Mouse (Mus musculus) hindbrain, embryonic 16.5 days (tissue): Measurements from ENCODE around the gene Kmt5a. TPM values are rescaled to one million over a fixed set of nuclear protein-coding genes. Genes with fewer than 3 reads are reported as not detected.
"Not testable (repeated sequence)": the region's sequence is repeated elsewhere in the genome, so short reads cannot be mapped to it uniquely, and the experiment has no call there.

ENCODE experiments used
- ATAC-seq: fragments of 200-750 bp; cut with Nextera tagmentation; 2 replicates; pipeline ENCODE4 v1.8.0; 2017; ENCODE audit warnings: moderate TSS enrichment, moderate library complexity
- H3K27ac ChIP-seq: fragments of 300-500 bp; sonication (generic); 2 replicates; pipeline ENCODE4 v1.5.1; 2014; ENCODE audit warnings: low read depth, mild to moderate bottlenecking, control low read depth, low read length, moderate library complexity
- H3K27me3 ChIP-seq: fragments of 300-500 bp; sonication (generic); replicated peaks from 2 replicates; pipeline ENCODE4 v1.6.1; 2014; ENCODE audit warnings: low read length; ENCODE audit not compliant: control insufficient read depth, insufficient read depth
- H3K36me3 ChIP-seq: fragments of 300-500 bp; sonication (generic); 2 replicates; pipeline ENCODE4 v1.6.1; 2014; ENCODE audit warnings: mild to moderate bottlenecking, low read length, moderate library complexity, mixed read lengths; ENCODE audit not compliant: control insufficient read depth, insufficient read depth
- H3K4me1 ChIP-seq: fragments of 300-500 bp; sonication (generic); 2 replicates; pipeline ENCODE4 v1.6.1; 2014; ENCODE audit warnings: low read depth, low read length; ENCODE audit not compliant: control insufficient read depth, insufficient read depth
- H3K4me2 ChIP-seq: fragments of 300-500 bp; sonication (generic); 2 replicates; pipeline ENCODE4 v1.6.1; 2014; ENCODE audit warnings: mild to moderate bottlenecking, low read length, control low read depth, moderate library complexity
- H3K4me3 ChIP-seq: fragments of 300-500 bp; sonication (generic); 2 replicates; pipeline ENCODE4 v1.5.1; 2014; ENCODE audit warnings: mild to moderate bottlenecking, low read length, control low read depth, moderate library complexity
- H3K9ac ChIP-seq: fragments of 300-500 bp; sonication (generic); 2 replicates; pipeline ENCODE4 v1.6.1; 2014; ENCODE audit warnings: low read depth, mild to moderate bottlenecking, control low read depth, low read length, moderate library complexity
- H3K9me3 ChIP-seq: fragments of 300-500 bp; sonication (generic); 2 replicates; pipeline ENCODE4 v1.6.1; 2014; ENCODE audit warnings: mild to moderate bottlenecking, low read length, moderate library complexity; ENCODE audit not compliant: control insufficient read depth
- WGBS: fragments of 180-500 bp; shearing (Covaris S2); extraction: QIAGEN DNeasy Blood & Tissue Kit; methylation state at CpG from one replicate; pipeline ENCODE4 v1.1.7; 2014; 5-methylcytosine and 5-hydroxymethylcytosine counted together
- polyA plus RNA-seq: library from polyadenylated mRNA; unstranded; fragments of >200 nt; fragmentation: Nextera tagmentation; extraction: Ambion mirVana; gene quantifications from 2 replicates; pipeline ENCODE4 v1.2.1, GENCODE M21; 2015

Kmt5a gene
- polyA plus RNA-seq, 1 experiment from 2014 or later: 12.0 TPM

- H3K27ac ChIP-seq: peak overlapping the region; percentile 69
- no peak for ATAC-seq
- no peak overlapping the region for H3K4me3 ChIP-seq
- H3K4me2 ChIP-seq: no peak overlapping the region
- no peaks in the 10 kb centered on the region for H3K27me3 ChIP-seq
- no peaks in the 10 kb centered on the region for H3K9me3 ChIP-seq
- no peak overlapping the region for H3K9ac ChIP-seq
- 81% methylated on average over 13 of the region's 13 CpGs for WGBS
- peaks cover 62% of the 10 kb centered on the region for H3K36me3 ChIP-seq
- H3K4me1 ChIP-seq: peaks cover 8% of the 10 kb centered on the region; the same call in 1 of the 2 replicates
Observed at GRCm38 (mm10) chr5:124453339-124454081, 13.8 kb downstream of the Kmt5a start.

- H3K9ac ChIP-seq: no peak overlapping the region
- no peaks in the 10 kb centered on the region for H3K9me3 ChIP-seq
- H3K4me3 ChIP-seq: no peak overlapping the region
- H3K27ac ChIP-seq: peak overlapping the region; percentile 49
- no peaks in the 10 kb centered on the region for H3K27me3 ChIP-seq
- H3K36me3 ChIP-seq: peaks cover 63% of the 10 kb centered on the region
- peaks cover 8% of the 10 kb centered on the region; the same call in 1 of the 2 replicates for H3K4me1 ChIP-seq
- ATAC-seq: no peak
- no peak overlapping the region for H3K4me2 ChIP-seq
- WGBS: 70% methylated on average over 1 of the region's 1 CpGs
Observed at GRCm38 (mm10) chr5:124454082-124454419, 14.3 kb downstream of the Kmt5a start.

GRCm38 (mm10) chr5:124456762-124457161, 17.0 kb downstream of the Kmt5a start:
- H3K4me2 ChIP-seq: no peak overlapping the region
- no peaks in the 10 kb centered on the region for H3K27me3 ChIP-seq
- H3K36me3 ChIP-seq: peaks cover 54% of the 10 kb centered on the region
- H3K4me1 ChIP-seq: peaks cover 4% of the 10 kb centered on the region; the same call in 1 of the 2 replicates
- no peak overlapping the region for H3K9ac ChIP-seq
- H3K4me3 ChIP-seq: no peak overlapping the region
- H3K27ac ChIP-seq: no peak overlapping the region
- H3K9me3 ChIP-seq: no peaks in the 10 kb centered on the region
- 93% methylated on average over 6 of the region's 6 CpGs for WGBS
- ATAC-seq: no peak

GRCm38 (mm10) chr5:124460922-124461321, 21.2 kb downstream of the Kmt5a start:
- 92% methylated on average over 14 of the region's 14 CpGs for WGBS
- H3K4me1 ChIP-seq, H3K27ac ChIP-seq, H3K4me3 ChIP-seq, H3K27me3 ChIP-seq, H3K9ac ChIP-seq, H3K9me3 ChIP-seq, H3K4me2 ChIP-seq, ATAC-seq: not testable (repeated sequence)
- peaks cover 50% of the 10 kb centered on the region for H3K36me3 ChIP-seq

- WGBS: 84% methylated on average over 8 of the region's 8 CpGs
- H3K27me3 ChIP-seq: no peaks in the 10 kb centered on the region
- no peaks in the 10 kb centered on the region for H3K4me1 ChIP-seq
- no peak overlapping the region for H3K27ac ChIP-seq
- no peak overlapping the region for H3K4me2 ChIP-seq
- ATAC-seq: no peak
- H3K9ac ChIP-seq: no peak overlapping the region
- H3K4me3 ChIP-seq: no peak overlapping the region
- peaks cover 39% of the 10 kb centered on the region for H3K36me3 ChIP-seq
- no peaks in the 10 kb centered on the region for H3K9me3 ChIP-seq
Observed at GRCm38 (mm10) chr5:124462297-124463025, 22.7 kb downstream of the Kmt5a start.

- no peak for ATAC-seq
- H3K36me3 ChIP-seq: peaks cover 34% of the 10 kb centered on the region
- 95% methylated on average over 5 of the region's 5 CpGs for whole genome bisulfite sequencing
Observed at GRCm38 (mm10) chr5:124463462-124463861, 23.7 kb downstream of the Kmt5a start.

GRCm38 (mm10) chr5:124464905-124465304, 25.2 kb downstream of the Kmt5a start:
- Histone ChIP-seq H3K27ac (no peak overlapping the region), H3K4me2 (no peak overlapping the region), H3K4me1 (no peaks in the 10 kb centered on the region), H3K27me3 (no peaks in the 10 kb centered on the region), H3K4me3 (no peak overlapping the region), H3K36me3 (peaks cover 31% of the 10 kb centered on the region), H3K9me3 (no peaks in the 10 kb centered on the region), H3K9ac (no peak overlapping the region)
- ATAC-seq: no peak

More at GRCm38 (mm10) chr5:124463462-124463861, 23.7 kb downstream of the Kmt5a start:
- H3K4me1 ChIP-seq: no peaks in the 10 kb centered on the region
- no peaks in the 10 kb centered on the region for H3K9me3 ChIP-seq
- no peaks in the 10 kb centered on the region for H3K27me3 ChIP-seq
- no peak overlapping the region for H3K9ac ChIP-seq
- H3K4me2 ChIP-seq: no peak overlapping the region
- H3K4me3 ChIP-seq: no peak overlapping the region
- no peak overlapping the region for H3K27ac ChIP-seq

GRCm38 (mm10) chr5:124467766-124468165, 28.0 kb downstream of the Kmt5a start:
- Histone ChIP-seq H3K4me2 (no peak overlapping the region), H3K9me3 (no peaks in the 10 kb centered on the region), H3K36me3 (peaks cover 17% of the 10 kb centered on the region), H3K9ac (no peak overlapping the region), H3K27me3 (no peaks in the 10 kb centered on the region), H3K27ac (no peak overlapping the region), H3K4me1 (no peaks in the 10 kb centered on the region), H3K4me3 (no peak overlapping the region)
- ATAC-seq: no peak
- 95% methylated on average over 1 of the region's 1 CpGs for WGBS

GRCm38 (mm10) chr5:124468365-124468764, 28.6 kb downstream of the Kmt5a start:
- WGBS: 86% methylated on average over 7 of the region's 7 CpGs

More at GRCm38 (mm10) chr5:124468365-124468764, 28.6 kb downstream of the Kmt5a start:
- H3K4me2 ChIP-seq: no peak overlapping the region
- H3K4me1 ChIP-seq: no peaks in the 10 kb centered on the region
- H3K9me3 ChIP-seq: no peaks in the 10 kb centered on the region
- H3K27ac ChIP-seq: no peak overlapping the region
- H3K36me3 ChIP-seq: peaks cover 11% of the 10 kb centered on the region
- no peak for ATAC-seq
- H3K4me3 ChIP-seq: no peak overlapping the region
- no peak overlapping the region for H3K9ac ChIP-seq
- H3K27me3 ChIP-seq: no peaks in the 10 kb centered on the region
